Mouse (Mus musculus) liver, postnatal 0 days (tissue): ENCODE results near the gene Gm3002.
"Not testable (repeated sequence)": the region's sequence is repeated elsewhere in the genome, so short reads cannot be mapped to it uniquely, and the experiment has no call there.

Experiments used
- CTCF ChIP-seq: sonication (generic); IDR thresholded peaks from 2 replicates; pipeline ENCODE4 v1.5.1; 2016; ENCODE audit warnings: antibody characterized with exemption, low read depth
- EP300 ChIP-seq: IDR thresholded peaks from 2 replicates; pipeline ENCODE4 v1.6.1; 2016; ENCODE audit warnings: antibody characterized with exemption, low read depth, mild to moderate bottlenecking

GRCm38 (mm10) chr14:3931456-3931855, 121.6 kb downstream of the Gm3002 start, which contains the start of gene Gm3029:
- not testable (repeated sequence) for TF ChIP-seq EP300, CTCF
